Mouse (Mus musculus) CD4-positive, CD25-positive, alpha-beta regulatory T cell (primary cell): ENCODE measurements around the gene Galnt16. TPM values are rescaled to one million over a fixed set of nuclear protein-coding genes. Genes with fewer than 3 reads are reported as not detected.

Experiments
- polyA plus RNA-seq: library from polyadenylated mRNA; unstranded; fragments of 100-300 nt; shearing (Covaris generic); gene quantifications from one replicate; pipeline ENCODE4 v1.2.1, GENCODE M21; 2017

The Galnt16 gene
- 0.28 TPM for polyA plus RNA-seq

GRCm38 (mm10) chr12:80517977-80518376 is at the start of gene Galnt16:
Gene Galnt16 (plus strand): TSS chr12:80518277.

GRCm38 (mm10) chr12:80643693-80644505 is 125.8 kb downstream of the Galnt16 start, which contains the start of the genes Slc39a9 and Erh:
Gene Slc39a9 (plus strand): TSS chr12:80643883.
Gene Erh (minus strand): TSS chr12:80644341.

Other genes with a start within 250 kb of the Galnt16 start
- gene Dcaf5, start 81.7 kb upstream of the Galnt16 start, polyA plus RNA-seq, result 61.4 TPM
- gene Exd2, start 55.2 kb upstream of the Galnt16 start, polyA plus RNA-seq, result 36.5 TPM
- 29.3 TPM for gene Slc39a9, start 125.6 kb downstream of the Galnt16 start, polyA plus RNA-seq
- gene Erh, start 126.1 kb downstream of the Galnt16 start, polyA plus RNA-seq, result 63.0 TPM
- 1.3 TPM for gene Plekhd1, start 174.3 kb downstream of the Galnt16 start, polyA plus RNA-seq
- gene Ccdc177, start 242.4 kb downstream of the Galnt16 start, polyA plus RNA-seq, result not detected